Mouse (Mus musculus): ENCODE results near the gene Prap1. TPM values are rescaled to one million over a fixed set of nuclear protein-coding genes. Genes with fewer than 3 reads are reported as not detected.

Prap1 gene
- polyA plus RNA-seq (2012; rRNA removed), result 0.47 TPM in 1 of 2 replicates, not detected in the other

GRCm38 (mm10) chr7:140092924-140093528 is at the start of gene Prap1:
TSS of gene Prap1 (plus strand) at chr7:140093395.

DNA sequence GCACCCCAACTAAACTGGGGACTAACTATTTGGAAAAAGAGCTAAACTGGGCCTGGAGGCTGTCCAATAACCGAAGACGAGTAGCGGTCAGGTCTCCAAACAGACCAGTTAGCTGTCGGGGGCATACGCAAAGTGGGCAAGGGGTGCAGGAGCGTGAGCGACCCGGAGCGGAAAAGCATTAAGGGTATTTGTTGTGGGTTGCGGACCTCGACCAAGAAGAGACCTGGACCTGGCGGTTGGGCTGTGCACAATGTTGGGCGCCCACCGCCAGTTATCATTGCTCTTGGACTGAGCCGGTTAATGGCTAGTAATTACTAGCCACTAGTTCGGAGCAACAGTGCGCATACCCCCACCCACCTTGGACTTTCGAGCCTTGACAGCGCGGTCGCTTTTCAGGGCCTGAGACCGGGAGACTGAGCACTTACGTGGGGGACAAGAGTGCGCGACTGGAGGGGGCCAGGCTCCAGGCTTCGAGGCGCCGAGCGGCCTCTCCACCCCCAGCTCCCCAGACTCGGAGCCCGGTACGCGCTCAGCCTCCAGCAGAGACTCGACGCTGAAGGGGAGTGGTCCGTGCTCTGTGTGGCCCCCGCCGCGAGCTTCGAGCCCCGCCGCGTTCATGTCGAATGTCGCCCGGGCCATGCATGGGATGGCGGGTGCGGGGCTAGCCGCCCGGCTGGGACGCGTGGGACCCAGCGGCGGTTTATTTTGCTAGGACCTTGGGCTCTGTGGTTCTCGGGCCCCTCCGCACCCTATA is 44.7 kb upstream of the Prap1 start, which contains the start of gene Msx3:
Msx3 (minus strand) TSS at position 729 of the 754 bp plus-strand sequence.

GRCm38 (mm10) chr7:140082242-140082678 is 10.9 kb upstream of the Prap1 start, which contains the start of gene Caly:
TSS of gene Caly (minus strand) at chr7:140082548.

DNA sequence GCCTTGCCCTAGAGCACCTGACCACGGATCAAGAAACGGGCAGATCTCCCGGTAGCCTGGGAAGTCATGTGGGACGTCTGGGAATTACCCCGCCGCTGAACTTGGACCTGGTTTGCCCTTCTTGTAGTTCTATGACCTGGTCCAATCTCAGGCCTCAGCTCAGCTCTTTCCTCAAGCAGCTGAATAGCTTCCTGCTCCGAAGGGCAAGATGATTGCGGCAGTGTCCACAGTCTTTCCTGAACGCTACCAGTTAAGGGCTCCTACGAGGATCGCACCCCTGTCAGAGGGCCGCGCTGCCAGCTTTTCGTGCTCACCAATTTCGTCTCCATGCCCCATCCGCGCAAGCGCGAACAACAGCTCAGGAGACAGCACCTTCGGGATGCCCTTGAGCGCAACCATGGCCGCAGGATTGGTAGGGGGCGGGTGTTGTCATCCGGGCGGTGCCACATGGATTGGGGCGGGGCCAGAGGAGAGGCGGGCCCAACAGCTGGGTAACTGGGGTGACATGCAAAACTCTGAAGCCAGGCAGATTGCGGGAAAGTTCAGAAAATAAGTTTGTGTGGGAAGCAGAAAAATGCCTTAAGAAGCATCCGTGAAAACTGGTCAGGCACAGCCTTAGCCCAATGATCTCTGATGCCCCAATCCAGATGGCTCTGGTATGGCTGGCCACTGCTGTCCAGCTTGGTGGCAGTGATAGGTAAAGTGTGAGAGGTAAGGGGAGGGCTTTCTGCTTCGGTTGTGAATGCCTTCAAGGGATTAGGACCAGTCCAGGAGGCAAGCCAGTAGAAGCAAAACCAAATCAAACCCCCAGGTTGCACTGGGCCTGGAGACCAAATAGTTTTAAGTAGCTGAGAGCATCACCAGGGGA is 9.0 kb downstream of the Prap1 start, which contains the start of gene Fuom:
Fuom (minus strand) TSS at position 449 of the 868 bp plus-strand sequence.

DNA sequence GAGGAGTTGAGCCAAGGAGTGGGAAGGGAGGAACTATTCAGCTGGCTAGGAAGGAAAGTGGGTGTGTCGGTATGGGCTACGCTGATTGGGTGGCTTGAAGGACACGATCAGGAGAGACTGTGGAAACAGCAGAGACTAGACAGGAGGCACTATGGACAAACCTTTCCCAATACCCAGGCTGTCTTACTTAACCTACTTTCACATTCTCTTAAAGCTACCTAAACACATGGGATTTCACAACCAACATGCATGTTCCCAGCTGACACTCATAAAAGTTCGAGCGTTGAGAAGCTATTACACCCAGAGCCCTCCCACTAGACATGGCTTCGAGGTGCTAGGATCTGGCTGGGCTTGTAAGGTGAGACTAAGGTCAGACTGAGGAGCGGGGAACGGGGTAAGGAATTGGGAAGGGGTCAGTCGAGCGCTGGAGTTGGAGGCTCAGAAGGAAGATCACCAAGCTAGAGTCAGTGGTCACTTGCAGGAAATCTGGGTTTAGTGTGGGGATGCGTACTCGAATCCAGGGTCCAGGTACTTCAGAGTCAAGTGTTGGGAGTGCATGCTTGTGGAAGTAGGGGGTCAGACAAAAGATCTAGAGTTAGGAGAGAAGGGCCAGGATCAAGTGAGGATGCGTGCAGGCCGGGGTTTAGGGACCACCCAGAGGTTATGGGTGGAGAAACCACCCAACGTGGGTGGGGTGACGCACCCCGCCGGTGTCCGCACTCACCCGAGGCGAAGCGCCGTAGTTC is 22.6 kb downstream of the Prap1 start, which contains the start of gene Paox:
Paox (plus strand) TSS at position 217 of the 746 bp plus-strand sequence.

DNA sequence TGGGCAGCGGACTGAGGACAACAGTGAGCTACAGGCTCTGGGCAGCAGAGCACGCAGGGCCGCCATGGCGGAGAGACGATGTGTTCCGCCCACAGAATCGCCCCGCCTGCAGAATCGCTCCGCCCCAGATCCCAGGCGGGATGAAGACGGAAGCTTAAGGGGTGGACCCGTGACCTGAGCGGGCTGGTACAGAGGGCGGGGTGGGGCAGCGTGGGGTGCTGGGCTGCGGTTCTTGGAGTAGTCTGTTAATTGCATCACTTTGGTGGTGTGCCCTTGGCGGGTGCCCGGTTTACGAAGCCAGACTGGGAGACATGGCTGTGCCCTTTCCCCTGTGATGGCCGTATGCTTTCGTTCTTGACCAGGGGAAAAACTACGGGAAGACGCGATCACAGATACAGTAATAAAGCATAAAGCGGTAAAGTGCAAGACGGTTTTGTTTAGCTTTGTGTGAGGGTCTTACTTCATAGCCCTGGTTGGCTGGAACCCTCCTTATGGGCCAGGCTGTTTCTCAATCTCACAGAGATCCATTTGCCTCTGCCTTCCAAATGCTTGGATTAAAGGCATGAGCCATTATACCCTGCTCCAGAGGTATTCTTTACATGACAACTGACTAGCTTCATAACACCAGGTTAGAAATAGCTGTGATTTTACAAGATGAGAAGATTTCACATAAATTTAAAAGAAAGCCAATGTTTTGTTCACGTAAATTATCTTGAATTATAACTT is 23.3 kb downstream of the Prap1 start, which contains the start of gene Echs1:
Echs1 (minus strand) TSS at position 148 of the 726 bp plus-strand sequence.

GRCm38 (mm10) chr7:140137135-140138020 is 44.2 kb downstream of the Prap1 start, which contains the start of gene Mtg1:
TSS of gene Mtg1 (plus strand) at chr7:140137564.

Other genes with a start within 250 kb of the Prap1 start
- 27.3 and 29.5 TPM in 2 replicates for gene Kndc1, start 198.7 kb upstream of the Prap1 start, polyA plus RNA-seq (2012; rRNA removed)
- not detected in 2 replicates for gene Utf1, start 149.6 kb upstream of the Prap1 start, polyA plus RNA-seq (2012; rRNA removed)
- gene 6430531B16Rik, start 114.6 kb upstream of the Prap1 start, polyA plus RNA-seq (2012; rRNA removed), result 0.93 and 0.99 TPM in 2 replicates
- 8.9 and 10.1 TPM in 2 replicates for gene Adam8, start 100.8 kb upstream of the Prap1 start, polyA plus RNA-seq (2012; rRNA removed)
- 82.2 and 96.6 TPM in 2 replicates for gene Zfp511, start 57.0 kb upstream of the Prap1 start, polyA plus RNA-seq (2012; rRNA removed)
- gene Tubgcp2, start 56.7 kb upstream of the Prap1 start, polyA plus RNA-seq (2012; rRNA removed), result 63.0 and 67.3 TPM in 2 replicates
- gene Msx3, start 44.3 kb upstream of the Prap1 start, polyA plus RNA-seq (2012; rRNA removed), result 0.57 and 0.93 TPM in 2 replicates
- 359 and 381 TPM in 2 replicates for gene Caly, start 10.8 kb upstream of the Prap1 start, polyA plus RNA-seq (2012; rRNA removed)
- 27.2 and 32.8 TPM in 2 replicates for gene Fuom, start 9.0 kb downstream of the Prap1 start, polyA plus RNA-seq (2012; rRNA removed)
- gene Paox, start 22.4 kb downstream of the Prap1 start, polyA plus RNA-seq (2012; rRNA removed), result 5.1 and 5.3 TPM in 2 replicates
- 84.5 and 97.6 TPM in 2 replicates for gene Echs1, start 23.1 kb downstream of the Prap1 start, polyA plus RNA-seq (2012; rRNA removed)
- 36.5 and 42.2 TPM in 2 replicates for gene Mtg1, start 44.2 kb downstream of the Prap1 start, polyA plus RNA-seq (2012; rRNA removed)
- 29.5 and 33.1 TPM in 2 replicates for gene Sprn, start 61.5 kb downstream of the Prap1 start, polyA plus RNA-seq (2012; rRNA removed)
- gene Olfr522, start 71.4 kb downstream of the Prap1 start, polyA plus RNA-seq (2012; rRNA removed), result not detected in 2 replicates
- not detected in 2 replicates for gene Olfr523, start 79.8 kb downstream of the Prap1 start, polyA plus RNA-seq (2012; rRNA removed)
- not detected in 2 replicates for gene Olfr524, start 112.6 kb downstream of the Prap1 start, polyA plus RNA-seq (2012; rRNA removed)
- 0.13 TPM in 1 of 2 replicates, not detected in the other for gene Cd163l1, start 124.9 kb downstream of the Prap1 start, polyA plus RNA-seq (2012; rRNA removed)
- gene 5830411N06Rik, start 153.9 kb downstream of the Prap1 start, polyA plus RNA-seq (2012; rRNA removed), result 0.08 TPM in 1 of 2 replicates, not detected in the other
- gene Olfr525, start 227.5 kb downstream of the Prap1 start, polyA plus RNA-seq (2012; rRNA removed), result not detected in 2 replicates
- gene Olfr527, start 240.6 kb downstream of the Prap1 start, polyA plus RNA-seq (2012; rRNA removed), result not detected in 2 replicates